Mouse (Mus musculus) neural tube, embryonic 15.5 days (tissue): ENCODE measurements at regions not wholly inside any gene's neighbourhood (a gene's known extent, or its start where the extent isn't known, plus 50 kb on each side); places are given as distances from the start of the nearest gene placed in this dataset.
"Not testable (repeated sequence)": the region's sequence is repeated elsewhere in the genome, so short reads cannot be mapped to it uniquely, and the experiment has no call there.

ENCODE experiments used
- ATAC-seq: fragments of 200-750 bp; cut with Nextera tagmentation; 2 replicates; pipeline ENCODE4 v1.8.0; 2017; ENCODE audit warnings: mild to moderate bottlenecking, moderate TSS enrichment, moderate library complexity; ENCODE audit not compliant: low FRiP score
- H3K27ac ChIP-seq: fragments of 300-500 bp; sonication (generic); replicated peaks from 2 replicates; pipeline ENCODE4 v1.5.1; 2015; ENCODE audit warnings: mild to moderate bottlenecking, inconsistent platforms
- H3K27me3 ChIP-seq: fragments of 300-500 bp; sonication (generic); replicated peaks from 2 replicates; pipeline ENCODE4 v1.6.1; 2015; ENCODE audit warnings: inconsistent platforms
- H3K36me3 ChIP-seq: fragments of 300-500 bp; sonication (generic); 2 replicates; pipeline ENCODE4 v1.6.1; 2015; ENCODE audit warnings: inconsistent platforms
- H3K4me1 ChIP-seq: fragments of 300-500 bp; sonication (generic); 2 replicates; pipeline ENCODE4 v1.6.1; 2015; ENCODE audit warnings: inconsistent platforms
- H3K4me2 ChIP-seq: fragments of 300-500 bp; sonication (generic); 2 replicates; pipeline ENCODE4 v1.6.1; 2015; ENCODE audit warnings: inconsistent platforms, mild to moderate bottlenecking, moderate library complexity
- H3K4me3 ChIP-seq: fragments of 300-500 bp; sonication (generic); replicated peaks from 2 replicates; pipeline ENCODE4 v1.5.1; 2015; ENCODE audit warnings: mild to moderate bottlenecking, inconsistent platforms
- H3K9ac ChIP-seq: fragments of 300-500 bp; sonication (generic); replicated peaks from 2 replicates; pipeline ENCODE4 v1.6.1; 2015; ENCODE audit warnings: mild to moderate bottlenecking, inconsistent platforms
- H3K9me3 ChIP-seq: fragments of 300-500 bp; sonication (generic); replicated peaks from 2 replicates; pipeline ENCODE4 v1.6.1; 2016; ENCODE audit warnings: inconsistent platforms
- WGBS: fragments of 180-500 bp; shearing (Covaris S2); methylation state at CpG from one replicate; pipeline ENCODE4 v1.1.7; 2015; ENCODE audit warnings: mixed read lengths; 5-methylcytosine and 5-hydroxymethylcytosine counted together

- Histone ChIP-seq H3K27ac (no peak overlapping the region), H3K9ac (no peak overlapping the region), H3K27me3 (no peaks in the 10 kb centered on the region), H3K4me1 (no peaks in the 10 kb centered on the region), H3K4me2 (no peak overlapping the region), H3K4me3 (no peak overlapping the region), H3K36me3 (no peaks in the 10 kb centered on the region), H3K9me3 (no peaks in the 10 kb centered on the region)
- ATAC-seq = no peak; the same call in 1 of the 2 replicates
- 75% methylated on average over 4 of the region's 4 CpGs for WGBS
Measured at GRCm38 (mm10) chr2:78306897-78307296, 360.7 kb upstream of the Cwc22 start.

- Histone ChIP-seq H3K9me3 (no peaks in the 10 kb centered on the region), H3K4me1 (no peaks in the 10 kb centered on the region), H3K4me3 (no peak overlapping the region), H3K36me3 (no peaks in the 10 kb centered on the region), H3K27me3 (no peaks in the 10 kb centered on the region), H3K9ac (no peak overlapping the region), H3K27ac (no peak overlapping the region), H3K4me2 (no peak overlapping the region)
- 21% methylated on average over 1 of the region's 1 CpGs for WGBS
- no peak for ATAC-seq
Measured at GRCm38 (mm10) chr2:78291665-78292064, 345.5 kb upstream of the Cwc22 start.

GRCm38 (mm10) chr2:78284806-78285205, 338.6 kb upstream of the Cwc22 start:
- Histone ChIP-seq H3K4me1 (peaks cover 9% of the 10 kb centered on the region), H3K9ac (no peak overlapping the region), H3K36me3 (no peaks in the 10 kb centered on the region), H3K4me2 (no peak overlapping the region), H3K27me3 (no peaks in the 10 kb centered on the region), H3K9me3 (no peaks in the 10 kb centered on the region), H3K4me3 (no peak overlapping the region), H3K27ac (no peak overlapping the region)
- no peak for ATAC-seq

- Histone ChIP-seq H3K27ac (no peak overlapping the region), H3K9me3 (no peaks in the 10 kb centered on the region), H3K36me3 (no peaks in the 10 kb centered on the region), H3K4me1 (peaks cover 10% of the 10 kb centered on the region), H3K27me3 (no peaks in the 10 kb centered on the region), H3K4me2 (no peak overlapping the region), H3K4me3 (no peak overlapping the region), H3K9ac (no peak overlapping the region)
- no peak for ATAC-seq
- 80% methylated on average over 4 of the region's 4 CpGs for WGBS
Measured at GRCm38 (mm10) chr2:78283605-78284004, 337.4 kb upstream of the Cwc22 start.

- H3K4me2 ChIP-seq, ATAC-seq, H3K36me3 ChIP-seq, H3K27me3 ChIP-seq, H3K9me3 ChIP-seq, H3K4me3 ChIP-seq, H3K27ac ChIP-seq, H3K9ac ChIP-seq: not testable (repeated sequence)
- 56% methylated on average over 6 of the region's 6 CpGs for WGBS
- H3K4me1 ChIP-seq = peaks cover 13% of the 10 kb centered on the region
Measured at GRCm38 (mm10) chr2:78281846-78282245, 335.7 kb upstream of the Cwc22 start.

- Histone ChIP-seq H3K9ac (no peak overlapping the region), H3K4me3 (no peak overlapping the region), H3K27me3 (no peaks in the 10 kb centered on the region), H3K27ac (no peak overlapping the region), H3K36me3 (no peaks in the 10 kb centered on the region), H3K9me3 (no peaks in the 10 kb centered on the region), H3K4me1 (peaks cover 16% of the 10 kb centered on the region), H3K4me2 (no peak overlapping the region)
- no peak for ATAC-seq
- WGBS = 79% methylated on average over 5 of the region's 5 CpGs
Measured at GRCm38 (mm10) chr2:78280219-78280915, 334.2 kb upstream of the Cwc22 start.

- 75% methylated on average over 5 of the region's 5 CpGs for WGBS
- ATAC-seq = no peak; the same call in 1 of the 2 replicates
- no peaks in the 10 kb centered on the region for H3K9me3 ChIP-seq
Measured at GRCm38 (mm10) chr2:78279382-78280056, 333.3 kb upstream of the Cwc22 start.

GRCm38 (mm10) chr2:78278630-78279029, 332.5 kb upstream of the Cwc22 start:
- no peak overlapping the region for H3K4me3 ChIP-seq
- no peaks in the 10 kb centered on the region for H3K36me3 ChIP-seq
- H3K4me2 ChIP-seq = no peak overlapping the region
- WGBS = 90% methylated on average over 2 of the region's 2 CpGs
- H3K27me3 ChIP-seq = no peaks in the 10 kb centered on the region
- no peak for ATAC-seq
- H3K4me1 ChIP-seq = peaks cover 8% of the 10 kb centered on the region; the same call in 1 of the 2 replicates
- H3K27ac ChIP-seq = no peak overlapping the region
- H3K9me3 ChIP-seq = no peaks in the 10 kb centered on the region
- H3K9ac ChIP-seq = no peak overlapping the region

More at GRCm38 (mm10) chr2:78279382-78280056, 333.3 kb upstream of the Cwc22 start:
- Histone ChIP-seq H3K36me3 (no peaks in the 10 kb centered on the region), H3K4me2 (no peak overlapping the region), H3K4me3 (no peak overlapping the region), H3K27me3 (no peaks in the 10 kb centered on the region), H3K27ac (no peak overlapping the region), H3K4me1 (peaks cover 9% of the 10 kb centered on the region; the same call in 1 of the 2 replicates), H3K9ac (no peak overlapping the region)

GRCm38 (mm10) chr2:78277699-78278098, 331.5 kb upstream of the Cwc22 start:
- H3K4me2 ChIP-seq = no peak overlapping the region

GRCm38 (mm10) chr2:78274122-78274521, 327.9 kb upstream of the Cwc22 start:
- Histone ChIP-seq H3K4me2 (no peak overlapping the region), H3K4me3 (no peak overlapping the region), H3K27ac (no peak overlapping the region), H3K9ac (no peak overlapping the region), H3K4me1 (peaks cover 6% of the 10 kb centered on the region; the same call in 1 of the 2 replicates), H3K9me3 (no peaks in the 10 kb centered on the region), H3K36me3 (no peaks in the 10 kb centered on the region), H3K27me3 (no peaks in the 10 kb centered on the region)
- ATAC-seq = no peak
- WGBS = 85% methylated on average over 5 of the region's 5 CpGs

More at GRCm38 (mm10) chr2:78277699-78278098, 331.5 kb upstream of the Cwc22 start:
- 69% methylated on average over 8 of the region's 8 CpGs for WGBS
- Histone ChIP-seq H3K27ac (no peak overlapping the region), H3K9me3 (no peaks in the 10 kb centered on the region), H3K36me3 (no peaks in the 10 kb centered on the region), H3K4me3 (no peak overlapping the region), H3K27me3 (no peaks in the 10 kb centered on the region), H3K4me1 (peaks cover 8% of the 10 kb centered on the region; the same call in 1 of the 2 replicates), H3K9ac (no peak overlapping the region)
- ATAC-seq = no peak

GRCm38 (mm10) chr2:78268705-78269104, 322.5 kb upstream of the Cwc22 start:
- H3K27ac ChIP-seq = no peak overlapping the region
- ATAC-seq = no peak

More at GRCm38 (mm10) chr2:78268705-78269104, 322.5 kb upstream of the Cwc22 start:
- WGBS = 87% methylated on average over 4 of the region's 4 CpGs
- no peaks in the 10 kb centered on the region for H3K36me3 ChIP-seq
- H3K9me3 ChIP-seq = no peaks in the 10 kb centered on the region
- peaks cover 4% of the 10 kb centered on the region; the same call in 1 of the 2 replicates for H3K4me1 ChIP-seq
- H3K4me2 ChIP-seq = no peak overlapping the region
- no peak overlapping the region for H3K9ac ChIP-seq
- H3K27me3 ChIP-seq = no peaks in the 10 kb centered on the region
- no peak overlapping the region for H3K4me3 ChIP-seq
